Mouse (Mus musculus) lung, adult 2 months (tissue): ENCODE measurements around the gene Pes1. TPM values are rescaled to one million over a fixed set of nuclear protein-coding genes. Genes with fewer than 3 reads are reported as not detected.
A peak's percentile ranks its signal among the peaks of the same experiment; 100 is the strongest.
"Not testable (repeated sequence)": the region's sequence is repeated elsewhere in the genome, so short reads cannot be mapped to it uniquely, and the experiment has no call there.

Experiments used
- DNase-seq: peaks from one replicate; pipeline ENCODE4 v3.0.0; 2022
- H3K4me1 ChIP-seq: fragments of 200-500 bp; 2 replicates; pipeline ENCODE4 v1.6.1; 2011; ENCODE audit warnings: low read length; ENCODE audit not compliant: control insufficient read depth, insufficient read depth
- H3K4me3 ChIP-seq: fragments of 200-500 bp; replicated peaks from 2 replicates; pipeline ENCODE3; 2011; ENCODE audit warnings: low read depth, mild to moderate bottlenecking, control low read depth, low read length; ENCODE audit errors: extremely low read depth
- CTCF ChIP-seq: fragments of 200-500 bp; IDR thresholded peaks from 2 replicates; pipeline ENCODE4 v1.5.1; 2011; ENCODE audit warnings: mild to moderate bottlenecking, low read length, control low read depth; ENCODE audit not compliant: insufficient read depth
- POLR2A ChIP-seq: fragments of 200-500 bp; IDR thresholded peaks from 2 replicates; pipeline ENCODE4 v1.6.1; 2011; ENCODE audit warnings: low read depth, mild to moderate bottlenecking, control low read depth, low read length, borderline replicate concordance; ENCODE audit errors: extremely low read depth
- WGBS: fragments of 180-500 bp; shearing (Covaris S2); methylation state at CpG from one replicate; pipeline ENCODE4 v1.1.7; 2018; 5-methylcytosine and 5-hydroxymethylcytosine counted together
- polyA plus RNA-seq: library from polyadenylated mRNA; depleted of rRNA; stranded (reverse); fragments of >200 nt; gene quantifications from 2 replicates; pipeline ENCODE4 v1.2.3, GENCODE M21; 2012

Pes1 gene
- polyA plus RNA-seq, 1 experiment = 33.9 TPM

- 24% methylated on average over 66 of the region's 66 CpGs for WGBS
- no peak for DNase-seq
- TF ChIP-seq POLR2A (no peak), CTCF (no peak)
- Histone ChIP-seq H3K4me3 (no peak overlapping the region), H3K4me1 (no peaks in the 10 kb centered on the region; the same call in 1 of the 2 replicates)
Observed at GRCm38 (mm10) chr11:3997978-3998720, 34.4 kb downstream of the Pes1 start.

GRCm38 (mm10) chr11:3999547-3999946 is 35.8 kb downstream of the Pes1 start:
- WGBS = 76% methylated on average over 5 of the region's 5 CpGs
- no peak for TF ChIP-seq POLR2A
- TF ChIP-seq CTCF = no peak
- DNase-seq = no peak
- Histone ChIP-seq H3K4me1 (no peaks in the 10 kb centered on the region; the same call in 1 of the 2 replicates), H3K4me3 (no peak overlapping the region)

- WGBS = 4% methylated on average over 5 of the region's 5 CpGs
- TF ChIP-seq CTCF = peak; percentile 85
- TF ChIP-seq POLR2A = no peak
- Histone ChIP-seq H3K4me3 (no peak overlapping the region), H3K4me1 (no peaks in the 10 kb centered on the region; the same call in 1 of the 2 replicates)
- peak; percentile 70 for DNase-seq
Observed at GRCm38 (mm10) chr11:4001603-4002002, 37.8 kb downstream of the Pes1 start.

- TF ChIP-seq CTCF (no peak), POLR2A (no peak)
- no peak for DNase-seq
- Histone ChIP-seq H3K4me3 (no peak overlapping the region), H3K4me1 (no peaks in the 10 kb centered on the region)
- WGBS = 42% methylated on average over 5 of the region's 5 CpGs
Observed at GRCm38 (mm10) chr11:4005220-4005805, 41.5 kb downstream of the Pes1 start.

GRCm38 (mm10) chr11:4006462-4006861 is 42.7 kb downstream of the Pes1 start:
- 86% methylated on average over 3 of the region's 3 CpGs for WGBS
- H3K4me1 ChIP-seq = no peaks in the 10 kb centered on the region
- H3K4me3 ChIP-seq = no peak overlapping the region
- TF ChIP-seq POLR2A = no peak
- TF ChIP-seq CTCF = 0 out of 2 replicates have a peak, but pooled peaks have one; percentile 11
- no peak for DNase-seq

GRCm38 (mm10) chr11:4012616-4013015 is 48.8 kb downstream of the Pes1 start:
- TF ChIP-seq CTCF = no peak
- no peak for TF ChIP-seq POLR2A
- no peak for DNase-seq
- 71% methylated on average over 1 of the region's 1 CpGs for WGBS
- Histone ChIP-seq H3K4me3 (no peak overlapping the region), H3K4me1 (no peaks in the 10 kb centered on the region)

- not testable (repeated sequence) for H3K4me1 ChIP-seq, DNase-seq, H3K4me3 ChIP-seq
- WGBS = 86% methylated on average over 14 of the region's 14 CpGs
Observed at GRCm38 (mm10) chr11:4015796-4016195, 52.0 kb downstream of the Pes1 start.

GRCm38 (mm10) chr11:4022111-4022510 is 58.3 kb downstream of the Pes1 start:
- 76% methylated on average over 13 of the region's 13 CpGs for WGBS
- not testable (repeated sequence) for DNase-seq, H3K4me3 ChIP-seq, H3K4me1 ChIP-seq

- no peak overlapping the region for H3K4me3 ChIP-seq
- TF ChIP-seq CTCF = no peak
- TF ChIP-seq POLR2A = no peak
- 68% methylated on average over 2 of the region's 2 CpGs for WGBS
- no peak for DNase-seq
- no peaks in the 10 kb centered on the region for H3K4me1 ChIP-seq
Observed at GRCm38 (mm10) chr11:4023321-4023720, 59.5 kb downstream of the Pes1 start.

GRCm38 (mm10) chr11:4027066-4027465 is 63.3 kb downstream of the Pes1 start:
- Histone ChIP-seq H3K4me1 (no peaks in the 10 kb centered on the region), H3K4me3 (no peak overlapping the region)
- TF ChIP-seq CTCF = no peak
- no peak for TF ChIP-seq POLR2A
- no peak for DNase-seq
- 70% methylated on average over 8 of the region's 8 CpGs for WGBS
